16 mouse cellular contexts compared by ENCODE assay signal in genomic region chr19:34468794-34469193, GRCm38 (mm10).
"Had no signal": no experiment of that assay in that cellular context is flagged by ENCODE, and none has a peak within 500 bp of the region (broad histone marks: within the 10 kb centered on the region; RNA-seq: fewer than 3 reads in every experiment).

No protein-coding gene starts in this region.

- H3K9ac ChIP-seq: neural tube, embryonic 13.5 days; neural tube, embryonic 15.5 days; stomach, embryonic 15.5 days had no signal

- H3K4me1 ChIP-seq: neural tube, embryonic 13.5 days; neural tube, embryonic 15.5 days; stomach, embryonic 15.5 days had no signal

- H3K4me2 ChIP-seq: neural tube, embryonic 13.5 days; neural tube, embryonic 15.5 days; stomach, embryonic 15.5 days had no signal

- DNase-seq: retina, postnatal 1 day; right cerebral cortex, adult 18-20 months; right cerebral cortex, postnatal 14 days; right cerebral cortex, postnatal 25 days; right cerebral cortex, postnatal 4 days; spleen, adult 18-20 months; thymus, adult 18-20 months; thymus, adult 2 months; thymus, postnatal 14 days; thymus, postnatal 25 days; thymus, postnatal 36 days; thymus, postnatal 4 days had no signal

- H3K36me3 ChIP-seq: neural tube, embryonic 13.5 days; neural tube, embryonic 15.5 days; stomach, embryonic 15.5 days had no signal

- H3K27ac ChIP-seq: neural tube, embryonic 13.5 days; neural tube, embryonic 15.5 days; stomach, embryonic 15.5 days; stomach, postnatal 0 days had no signal

- H3K4me3 ChIP-seq: neural tube, embryonic 13.5 days; neural tube, embryonic 15.5 days; stomach, embryonic 15.5 days had no signal

- H3K9me3 ChIP-seq: neural tube, embryonic 13.5 days; neural tube, embryonic 15.5 days; stomach, embryonic 15.5 days had no signal
